Mouse (Mus musculus) brain, adult 2 months (tissue): ENCODE results near the gene Fndc1.
A peak's percentile ranks its signal among the peaks of the same experiment; 100 is the strongest.

Experiments used
- DNase-seq: peaks from one replicate; pipeline ENCODE4 v3.0.0; 2011; ENCODE audit warnings: low read depth, low spot score

Gene Fndc1

DNA sequence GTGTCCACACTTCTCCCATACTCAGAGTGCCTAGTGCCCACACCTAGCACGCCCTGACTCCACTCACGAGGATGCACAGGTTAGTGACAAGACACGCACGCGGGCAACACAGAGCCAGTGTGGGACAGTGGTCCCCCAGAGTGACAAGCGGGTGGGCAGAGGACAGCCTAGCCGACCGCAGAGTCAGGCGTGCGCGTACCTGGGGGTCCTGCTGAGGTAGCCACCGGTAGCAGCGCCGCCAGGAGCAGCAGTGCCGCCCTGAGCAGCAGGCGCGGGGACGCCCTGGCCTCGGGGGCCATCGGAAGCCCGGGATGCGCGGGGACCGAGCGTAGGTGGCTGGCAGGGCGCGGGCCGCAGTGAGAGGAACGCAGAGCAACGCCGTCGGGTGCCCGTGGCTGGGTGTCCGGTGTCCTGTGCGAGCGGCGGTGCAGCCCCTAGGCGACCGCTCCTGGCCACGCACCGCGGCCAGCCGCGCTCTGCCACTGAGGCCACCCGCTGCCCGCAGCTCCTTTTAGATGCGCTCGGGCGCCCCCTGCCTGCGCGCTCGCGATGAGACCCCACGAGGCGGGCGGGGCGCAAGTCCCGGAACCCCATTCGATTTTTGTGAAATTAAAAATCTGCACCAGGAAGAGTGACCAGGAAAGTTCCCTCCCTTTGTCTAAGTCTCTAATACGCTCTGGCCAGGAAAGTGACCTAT, at the start of gene Fndc1:
TSS of gene Fndc1 (minus strand) at position 484 of the 697 bp plus-strand sequence.
- peak; percentile 39 for DNase-seq

DNA sequence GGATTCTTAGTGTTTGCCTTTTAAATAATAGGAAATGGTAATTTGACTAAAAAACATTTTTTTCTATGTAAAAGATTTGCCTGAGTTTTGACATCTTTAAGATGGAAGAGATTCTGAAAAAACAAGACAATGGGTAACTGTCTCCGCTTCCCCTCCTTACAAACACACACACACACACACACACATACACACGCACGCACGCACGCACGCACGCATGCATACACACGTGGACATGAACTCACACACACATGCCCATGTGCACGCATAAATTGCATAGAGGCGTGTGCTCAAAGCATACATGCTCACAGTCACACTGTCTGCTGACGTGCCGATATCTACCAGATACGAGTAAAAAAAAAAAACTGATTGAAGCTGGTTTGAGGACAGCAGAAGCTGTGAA, 49.4 kb upstream of the Fndc1 start:
- DNase-seq = no peak

DNA sequence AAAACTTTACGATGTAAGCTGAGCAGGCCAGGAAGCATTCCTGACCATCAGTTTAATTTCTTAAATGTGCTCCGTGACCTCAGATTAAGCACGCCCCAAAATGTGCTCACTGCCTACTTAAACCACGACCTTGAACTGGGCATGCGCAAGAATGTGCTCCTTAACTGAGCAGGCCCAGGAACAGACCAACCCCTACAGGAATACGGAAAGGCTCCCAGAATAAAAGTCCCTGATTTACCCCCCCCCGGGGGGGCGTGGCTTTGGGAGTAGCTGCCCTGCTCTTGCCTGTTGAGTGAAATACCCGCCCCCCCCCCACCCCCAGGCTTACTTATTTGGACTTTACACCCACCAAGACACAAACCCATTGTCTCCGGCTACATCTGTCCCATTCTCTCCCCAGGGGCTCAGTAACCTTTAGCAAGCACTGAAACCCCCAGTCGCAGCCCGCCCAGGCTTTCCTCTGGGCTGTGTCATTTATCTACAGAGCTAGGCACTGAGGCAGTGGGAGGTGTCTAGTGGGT, 48.9 kb upstream of the Fndc1 start:
- no peak for DNase-seq

DNA sequence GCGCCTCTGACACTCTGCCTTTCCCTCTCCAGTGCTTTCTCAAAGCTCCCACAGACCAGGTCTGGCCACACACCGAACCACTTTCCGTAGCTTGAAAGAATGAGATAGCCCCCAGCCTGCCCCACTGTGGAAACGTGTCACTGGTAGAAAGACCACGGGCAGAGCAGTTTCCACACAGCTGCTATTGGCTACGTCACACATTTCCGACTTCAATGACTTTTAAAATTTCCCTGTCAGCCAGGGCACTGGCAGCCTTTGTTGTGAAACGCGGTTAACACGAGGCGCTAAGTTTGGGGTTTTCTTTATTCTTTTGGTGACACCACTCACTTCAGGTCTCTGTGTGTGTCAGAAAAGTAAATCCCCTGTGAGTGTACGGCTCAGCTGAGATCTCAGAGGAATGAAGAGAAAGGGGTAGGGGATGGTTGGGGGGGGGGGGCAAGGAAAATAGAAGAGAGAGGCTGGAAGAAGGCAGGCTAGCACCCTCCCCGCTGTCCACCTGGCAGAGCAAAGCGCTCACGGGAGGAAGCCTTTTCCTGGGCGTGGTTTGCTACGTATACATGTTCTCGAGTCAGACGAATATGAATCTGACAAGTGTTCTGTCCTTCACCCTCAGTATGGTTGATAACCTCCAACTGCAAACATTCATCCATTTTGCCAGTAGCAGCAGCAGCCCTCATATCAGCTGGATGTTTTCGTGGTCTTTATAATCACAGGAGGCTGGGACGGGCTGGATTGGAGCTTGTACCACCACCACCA, 47.9 kb upstream of the Fndc1 start:
- DNase-seq = no peak

DNA sequence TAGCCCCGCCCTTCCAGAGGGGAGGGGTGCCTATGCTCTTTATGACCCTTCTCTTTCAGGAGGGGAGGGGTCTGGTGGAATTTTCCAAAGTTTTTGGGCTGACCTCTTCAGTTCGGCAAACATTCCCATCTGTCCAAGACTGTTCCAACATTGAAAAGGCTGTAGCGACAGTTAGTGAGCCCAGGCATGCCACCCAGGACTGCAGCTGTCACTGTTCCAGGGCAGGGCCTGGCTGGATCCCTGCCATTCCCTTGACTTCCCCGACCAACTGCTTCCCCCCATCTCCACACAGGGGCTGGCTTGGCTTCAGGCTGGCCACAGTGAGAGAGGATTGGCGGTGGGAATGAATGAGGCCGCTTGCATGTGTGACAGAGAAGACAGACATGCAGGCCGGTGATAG, 46.3 kb upstream of the Fndc1 start:
- no peak for DNase-seq

DNA sequence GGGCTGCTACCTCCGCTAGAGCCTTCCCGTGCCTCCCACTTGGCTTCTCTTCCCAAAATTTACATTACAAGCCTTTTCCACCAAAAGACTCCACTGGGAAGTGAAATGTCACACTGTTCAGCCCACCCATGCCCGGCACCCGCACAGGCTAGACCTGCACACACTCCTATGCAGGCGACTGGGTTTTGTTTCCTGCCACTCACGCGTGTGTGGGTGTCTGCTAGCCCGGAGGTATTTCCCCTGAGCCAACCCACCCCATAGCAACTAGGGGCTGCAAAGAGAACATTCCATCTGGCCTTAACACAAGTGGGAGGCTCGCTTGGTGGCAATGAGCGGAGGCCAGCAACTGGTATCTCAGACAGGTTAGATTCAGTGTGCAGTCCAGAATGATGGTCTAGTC, 44.7 kb upstream of the Fndc1 start:
- peak; percentile 58 for DNase-seq

DNA sequence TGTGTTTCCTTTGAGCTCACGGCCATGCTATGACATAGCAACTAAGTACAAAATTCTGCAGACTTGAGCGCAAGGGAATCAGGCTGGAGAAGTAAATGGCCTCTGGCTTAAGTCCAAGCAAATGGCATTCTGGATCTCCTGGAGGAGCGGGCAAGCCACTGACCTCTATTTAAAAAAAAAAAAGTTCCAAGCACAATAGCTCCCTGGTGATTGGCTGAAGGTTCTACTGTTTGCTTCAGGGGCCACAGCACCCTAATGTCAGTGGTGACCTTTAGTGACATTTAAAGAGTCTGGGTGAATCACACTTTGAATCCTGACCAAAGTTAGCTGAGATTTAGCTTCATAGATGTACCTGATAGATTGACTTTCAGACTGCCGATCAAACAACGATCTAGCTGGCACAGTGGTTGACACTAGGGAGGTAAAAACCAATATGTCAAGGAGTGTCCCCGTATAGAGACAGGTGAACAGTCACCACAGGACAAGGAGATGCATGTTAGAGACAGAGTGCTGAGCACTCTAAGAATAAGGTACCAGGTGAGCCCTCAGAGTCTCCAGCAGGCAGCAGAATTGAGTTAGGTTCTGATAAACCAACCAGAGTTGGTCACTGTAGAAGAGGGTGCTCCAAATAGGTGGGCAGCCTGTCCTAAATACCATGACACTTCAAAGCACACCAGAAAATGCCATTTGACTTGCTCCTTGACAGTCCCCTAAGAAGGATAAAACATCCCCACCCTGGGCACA, 43.9 kb upstream of the Fndc1 start:
- DNase-seq = no peak

DNA sequence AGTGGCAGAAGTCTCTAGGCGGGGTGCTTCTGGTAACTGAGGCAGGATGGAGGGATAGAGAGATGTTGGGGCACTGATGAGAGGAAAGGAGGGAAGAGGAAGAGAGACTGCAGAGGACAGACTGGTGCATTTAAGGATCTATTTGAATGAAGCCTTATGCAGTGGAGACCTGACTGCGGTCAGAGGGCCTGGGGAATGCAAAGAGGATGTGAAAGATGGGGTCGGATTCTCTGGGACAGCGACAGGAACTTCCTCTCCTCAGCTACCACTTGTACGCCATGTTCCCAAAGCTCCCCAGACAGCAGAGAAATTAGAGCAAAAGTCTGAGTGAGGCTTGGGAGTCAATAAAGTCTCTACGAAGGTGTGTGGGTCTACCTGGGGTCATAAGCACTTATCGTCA, 42.0 kb upstream of the Fndc1 start:
- no peak for DNase-seq

DNA sequence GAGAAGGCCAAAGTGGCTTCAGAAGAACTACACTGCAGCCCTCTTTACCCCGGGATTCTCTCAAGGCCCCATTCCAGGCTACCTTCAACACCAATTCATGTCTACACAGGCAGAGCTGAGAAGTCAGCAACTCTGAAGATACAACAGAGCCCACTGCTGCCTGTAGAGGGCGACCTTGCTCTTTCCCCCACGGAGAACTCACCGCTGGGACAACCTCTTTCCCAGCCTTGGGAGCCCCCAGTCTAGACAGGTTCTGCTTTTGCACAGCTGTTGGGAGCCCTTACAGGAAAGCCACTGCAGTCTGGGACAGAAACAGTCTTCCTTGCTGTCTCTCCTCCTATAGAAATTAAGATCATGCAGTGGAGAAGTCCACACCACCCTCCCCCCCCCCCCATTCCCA, 41.5 kb upstream of the Fndc1 start:
- DNase-seq = peak; percentile 78

DNA sequence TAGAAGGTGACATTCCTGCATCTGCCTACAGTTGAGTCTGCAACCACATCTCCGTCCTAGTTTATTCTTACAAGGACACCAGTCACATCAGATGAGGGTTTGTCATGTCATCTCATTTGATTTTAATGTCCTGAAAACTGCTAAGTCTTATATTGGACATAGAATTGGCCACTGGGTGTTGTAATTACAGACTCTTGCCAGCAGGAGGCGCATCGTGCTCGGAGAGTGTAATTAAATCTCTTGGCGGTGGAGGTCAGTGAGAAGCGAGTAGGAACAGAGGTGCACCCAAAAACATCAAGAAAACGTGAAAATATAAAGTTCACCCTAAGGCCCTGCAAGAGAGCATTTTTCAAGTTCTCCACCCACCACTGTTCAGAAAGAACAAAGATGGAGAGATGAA, 37.6 kb upstream of the Fndc1 start:
- no peak for DNase-seq

DNA sequence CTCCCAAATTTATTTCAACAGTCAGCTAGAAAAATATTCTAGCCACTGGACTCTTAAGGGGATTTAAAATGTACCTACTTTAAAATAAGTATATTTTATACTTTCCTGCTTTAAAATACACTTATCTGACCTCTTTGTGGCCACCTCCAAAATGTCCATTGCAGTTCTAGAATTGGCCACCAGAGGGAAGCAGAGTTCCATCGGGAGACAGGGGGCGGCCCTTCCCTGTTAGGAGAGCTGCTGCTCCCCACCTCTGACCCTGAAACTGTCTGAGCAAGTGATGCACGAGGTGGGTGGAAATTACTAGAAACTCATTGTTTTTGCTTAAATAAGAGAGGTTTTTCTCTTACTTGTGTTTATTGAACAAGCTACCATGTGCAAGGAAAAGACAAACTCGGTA, 36.6 kb upstream of the Fndc1 start:
- DNase-seq = peak; percentile 59

DNA sequence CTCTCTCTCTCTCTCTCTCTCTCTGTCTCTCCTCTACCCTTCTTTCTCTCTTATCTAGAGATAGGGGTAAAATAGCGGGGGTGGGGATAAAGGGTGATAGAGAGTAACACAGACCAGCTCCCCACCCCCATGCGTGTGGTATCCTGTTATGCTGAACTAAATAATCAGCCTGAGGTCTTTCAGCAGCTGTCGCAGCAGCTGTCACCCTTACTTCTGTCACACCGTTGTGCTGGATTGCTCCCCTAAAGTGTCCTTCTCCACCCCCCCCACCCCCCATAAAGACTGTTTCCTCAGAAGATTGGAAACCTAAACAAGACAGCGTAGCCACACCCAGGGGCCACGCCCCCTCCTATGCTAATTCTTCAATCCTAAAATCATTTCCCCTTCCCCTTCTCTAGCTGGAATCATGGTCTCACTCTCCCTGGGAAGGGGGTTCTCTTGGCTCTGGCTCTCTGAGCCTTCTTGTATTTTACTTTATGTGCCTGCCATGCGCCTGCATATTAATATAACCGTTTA, 33.8 kb upstream of the Fndc1 start:
- no peak for DNase-seq

DNA sequence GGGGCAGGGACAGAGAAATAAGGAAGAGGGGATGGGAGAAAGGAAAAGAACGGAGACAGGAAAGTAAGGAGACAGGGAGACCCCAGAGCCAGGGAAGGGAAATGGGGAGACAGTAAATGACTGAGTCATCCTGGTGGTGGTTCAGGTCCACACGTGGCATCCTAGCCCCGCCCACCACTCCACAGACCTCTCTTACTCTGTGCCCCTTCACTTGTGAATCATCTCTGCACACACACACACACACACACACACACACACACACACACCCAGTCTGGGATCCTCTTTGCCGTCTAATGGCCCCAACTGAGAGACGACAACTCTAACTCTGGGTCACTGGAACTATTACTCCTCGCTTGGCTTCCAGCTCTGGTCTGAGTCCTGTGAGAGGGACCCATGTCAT, 30.6 kb upstream of the Fndc1 start:
- no peak for DNase-seq

DNA sequence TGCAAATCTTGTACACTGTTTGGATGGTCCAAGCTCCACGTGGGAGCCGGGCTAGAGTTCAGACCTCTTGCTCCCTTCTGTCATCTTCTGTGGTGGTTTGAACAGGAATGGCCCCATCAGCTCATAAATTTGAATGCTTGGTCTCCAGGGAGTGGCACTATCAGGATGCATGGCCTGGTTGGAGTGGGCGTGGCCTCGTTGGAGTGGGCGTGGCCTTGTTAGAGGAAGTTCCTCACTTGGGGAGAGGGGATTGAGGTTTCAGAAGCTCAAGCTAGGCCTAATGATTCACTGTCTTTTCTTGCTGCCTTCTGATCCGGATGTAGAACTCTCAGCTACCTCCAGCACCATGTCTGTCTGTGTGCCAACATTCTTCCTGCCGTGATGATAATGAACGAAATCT, 28.7 kb upstream of the Fndc1 start:
- no peak for DNase-seq

DNA sequence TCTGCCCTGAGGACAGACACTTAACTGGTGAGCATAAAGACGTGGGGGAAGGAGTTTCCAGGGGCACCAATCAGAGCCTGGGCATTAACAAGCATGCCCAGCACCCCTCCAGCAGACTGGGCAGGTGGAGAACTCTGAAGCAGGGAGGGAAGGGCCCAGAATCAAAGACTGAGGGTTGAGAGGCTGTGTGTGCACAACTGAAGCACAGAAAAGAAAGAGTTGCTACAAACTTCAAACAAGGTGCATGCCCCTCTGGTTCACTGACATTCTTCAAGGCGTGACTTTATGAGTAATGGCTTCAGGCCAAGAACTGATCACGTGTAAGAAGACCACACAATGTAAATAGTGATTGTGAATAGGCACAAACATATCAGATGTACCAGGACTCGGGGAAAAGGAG, 24.9 kb upstream of the Fndc1 start:
- DNase-seq = no peak

DNA sequence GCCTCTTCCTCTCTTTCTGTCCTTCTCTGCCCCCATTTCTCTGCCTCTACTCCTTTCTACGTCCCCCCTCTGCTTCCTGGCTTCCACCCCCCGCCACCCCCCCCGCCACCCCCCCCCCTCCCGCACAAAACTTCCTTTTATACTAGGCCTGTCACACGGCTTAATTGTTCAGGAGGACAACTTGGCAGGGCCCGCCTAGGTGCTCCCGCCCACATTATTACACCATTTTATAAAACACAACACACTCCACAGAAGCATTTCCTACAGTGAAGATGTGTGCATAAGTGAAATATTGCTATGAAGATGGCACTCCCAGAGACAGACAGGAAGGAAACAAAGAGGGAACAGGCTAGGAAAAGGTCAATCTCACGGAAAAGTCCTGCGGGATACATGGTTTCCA, 24.4 kb upstream of the Fndc1 start:
- DNase-seq = no peak

DNA sequence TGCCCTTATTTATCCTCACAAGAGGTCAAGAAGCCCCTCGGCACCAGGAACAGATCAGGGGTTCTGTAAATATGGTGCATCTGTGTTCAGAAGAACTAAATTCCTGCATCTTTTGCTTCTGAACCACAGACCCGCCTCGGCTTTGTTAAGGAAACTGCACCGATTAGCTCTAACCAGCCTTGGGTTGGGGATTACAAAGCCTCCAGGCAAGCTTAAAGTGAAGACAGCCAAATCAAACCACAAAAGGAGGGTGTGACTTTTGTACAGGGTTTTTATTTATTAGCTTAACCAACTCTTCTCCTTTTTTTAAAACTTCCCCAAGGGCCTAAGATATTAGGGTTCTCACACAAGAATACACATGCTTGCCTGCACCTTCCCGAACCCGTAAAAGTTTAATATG, 23.1 kb upstream of the Fndc1 start:
- no peak for DNase-seq

DNA sequence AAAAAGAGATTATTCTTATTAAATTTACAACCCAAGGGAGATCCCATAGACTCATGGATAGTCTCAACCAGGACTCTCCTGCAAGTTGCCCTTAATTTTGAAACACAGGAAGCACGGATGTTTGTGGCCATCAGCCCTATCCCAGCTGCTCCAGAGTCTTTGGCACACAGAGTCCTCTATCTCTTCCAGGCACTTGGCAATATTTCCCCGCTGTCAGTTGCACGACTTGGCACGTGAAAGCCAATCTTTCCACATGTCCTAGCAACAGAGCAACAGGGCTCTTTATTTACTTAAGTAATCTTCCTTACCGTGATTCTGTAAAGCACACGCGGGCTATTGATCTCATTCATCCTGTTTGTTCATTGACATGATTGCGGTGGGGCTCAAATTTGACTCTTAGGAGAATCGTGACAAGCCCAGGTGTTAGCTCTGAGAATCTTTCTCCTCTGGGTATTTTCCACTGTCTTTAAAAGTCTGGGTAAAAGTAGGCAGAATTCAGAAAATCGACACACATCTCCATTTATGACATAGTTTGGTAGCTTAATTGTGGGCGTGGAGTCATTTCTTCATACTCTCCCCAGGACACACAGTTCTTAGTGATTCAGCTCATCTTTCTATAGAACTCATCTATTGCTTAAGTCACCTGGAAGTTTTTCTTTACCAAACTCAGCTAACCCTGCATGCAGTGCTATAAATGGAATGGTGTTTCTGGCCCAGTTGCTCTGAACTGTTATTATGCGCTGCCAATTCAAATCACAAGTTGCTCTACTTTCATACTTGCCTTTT, 13.6 kb upstream of the Fndc1 start:
- DNase-seq = peak; percentile 39

DNA sequence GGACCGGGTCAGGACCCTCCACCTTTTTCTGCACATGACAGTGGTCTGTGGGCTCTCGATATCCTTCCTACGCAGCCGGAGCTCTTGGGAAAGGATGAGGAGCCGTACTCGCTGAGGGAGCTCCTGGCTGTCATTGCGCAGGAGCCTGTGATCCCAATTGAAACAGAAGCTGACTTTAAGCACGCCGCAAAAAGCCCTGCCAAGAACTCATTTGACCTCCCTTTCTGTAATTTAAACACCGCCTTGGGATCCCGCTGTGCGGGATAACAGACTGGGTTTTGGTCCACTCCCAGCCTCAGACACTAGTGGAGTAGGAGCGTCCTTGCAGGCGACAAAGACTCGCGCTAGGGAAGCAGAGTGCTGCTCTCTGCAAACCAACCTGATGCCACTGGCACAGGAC, 484 bp upstream of the Fndc1 start:
- no peak for DNase-seq

DNA sequence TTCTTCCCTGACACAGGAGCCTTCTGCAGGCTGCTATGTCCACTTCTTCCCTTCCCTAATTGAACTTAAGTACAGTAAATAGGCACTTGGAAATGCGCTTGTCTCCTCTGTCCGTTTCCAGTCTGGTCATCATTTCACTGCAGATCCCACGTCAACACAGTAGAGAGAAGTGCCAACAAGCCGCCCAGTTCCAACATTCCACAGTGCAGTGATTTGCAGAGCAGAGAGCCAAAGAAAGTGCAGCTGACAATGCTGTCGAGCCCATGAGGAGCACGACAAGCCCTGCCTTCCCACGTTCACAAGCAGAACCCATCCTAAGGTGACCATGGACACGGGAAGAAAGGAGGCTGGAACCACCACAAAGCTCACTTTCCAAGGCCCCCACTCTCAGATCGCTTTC, 1.7 kb downstream of the Fndc1 start:
- no peak for DNase-seq

DNA sequence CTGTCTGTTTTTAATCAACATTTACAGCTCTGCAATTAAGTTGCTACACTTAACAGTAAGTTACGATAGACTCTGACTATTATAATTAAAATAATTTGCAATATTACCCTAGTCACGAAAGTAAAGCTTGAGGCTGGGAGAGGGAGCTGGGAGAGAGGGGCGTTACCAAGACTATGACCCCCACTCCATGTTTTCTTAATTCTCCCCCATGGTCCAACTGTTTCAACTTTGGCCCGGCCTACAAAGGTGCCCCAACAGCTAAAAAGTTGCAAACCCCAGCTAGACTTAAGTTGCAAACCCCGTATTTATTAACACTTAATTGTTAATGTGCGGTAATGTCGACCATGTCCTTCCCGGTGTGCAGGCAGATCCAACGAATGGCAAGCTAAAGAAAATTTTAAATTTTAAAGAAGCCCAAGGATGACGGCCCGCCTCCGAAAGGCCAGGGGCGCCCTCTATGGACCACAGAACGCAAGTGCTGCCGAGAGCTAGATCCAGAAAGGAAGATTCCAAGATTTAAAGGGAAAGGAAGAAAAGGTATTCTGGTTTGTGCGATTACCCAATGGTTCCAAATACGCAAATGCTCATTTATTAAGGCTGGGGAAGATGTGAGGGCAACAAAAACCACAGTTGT, 5.4 kb downstream of the Fndc1 start:
- peak; percentile 45 for DNase-seq
